Mouse (Mus musculus) retina, postnatal 1 day (tissue): Measurements from ENCODE around the gene 2310030G06Rik.
A peak's percentile ranks its signal among the peaks of the same experiment; 100 is the strongest.

Experiments
- DNase-seq: peaks from one replicate; pipeline ENCODE4 v3.0.0-alpha.2; 2012

2310030G06Rik gene

DNA sequence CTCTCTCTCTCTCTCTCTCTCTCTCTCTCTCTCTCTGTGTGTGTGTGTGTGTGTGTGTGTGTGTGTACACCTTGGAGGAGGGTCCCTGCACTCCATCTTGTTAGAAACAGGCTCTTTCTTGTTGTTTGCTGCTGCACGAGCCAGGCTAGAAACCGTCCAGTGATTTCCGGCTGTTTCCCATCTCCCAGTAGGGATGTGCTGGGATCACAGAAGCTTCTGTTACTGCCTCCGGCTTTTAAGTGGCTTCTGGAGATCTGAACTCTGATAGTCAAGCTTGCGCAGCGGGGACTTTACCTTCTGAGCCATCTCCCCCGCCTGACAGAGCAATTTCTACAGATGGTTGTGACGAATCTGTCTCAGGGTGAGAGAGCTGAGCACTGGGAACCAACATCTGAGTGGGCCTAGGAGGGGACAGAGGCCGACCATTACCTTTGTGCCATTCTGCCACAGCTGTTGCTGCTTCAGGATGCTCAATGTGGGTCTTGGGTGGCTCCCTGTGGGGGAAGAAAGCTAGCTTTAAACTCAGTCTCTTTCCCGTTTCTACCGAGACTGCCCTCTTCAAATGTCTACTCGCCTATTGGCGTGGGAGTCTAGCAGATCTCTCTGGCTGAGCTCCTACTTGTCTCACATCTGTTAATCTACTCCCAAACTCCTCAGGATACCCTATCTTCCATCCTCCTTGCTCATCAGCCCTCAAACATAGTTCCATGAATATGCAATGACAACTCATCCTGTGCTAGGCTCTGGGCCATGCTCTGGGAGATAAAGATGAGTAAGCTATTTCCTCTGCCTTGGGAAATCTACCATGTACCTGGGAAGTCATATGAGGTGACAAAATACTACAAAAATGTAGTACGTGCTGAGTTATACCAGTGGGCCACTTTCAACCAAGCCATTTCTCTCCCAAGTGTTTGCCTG lies 5.2 kb downstream of the 2310030G06Rik start:
- DNase-seq, result no peak

DNA sequence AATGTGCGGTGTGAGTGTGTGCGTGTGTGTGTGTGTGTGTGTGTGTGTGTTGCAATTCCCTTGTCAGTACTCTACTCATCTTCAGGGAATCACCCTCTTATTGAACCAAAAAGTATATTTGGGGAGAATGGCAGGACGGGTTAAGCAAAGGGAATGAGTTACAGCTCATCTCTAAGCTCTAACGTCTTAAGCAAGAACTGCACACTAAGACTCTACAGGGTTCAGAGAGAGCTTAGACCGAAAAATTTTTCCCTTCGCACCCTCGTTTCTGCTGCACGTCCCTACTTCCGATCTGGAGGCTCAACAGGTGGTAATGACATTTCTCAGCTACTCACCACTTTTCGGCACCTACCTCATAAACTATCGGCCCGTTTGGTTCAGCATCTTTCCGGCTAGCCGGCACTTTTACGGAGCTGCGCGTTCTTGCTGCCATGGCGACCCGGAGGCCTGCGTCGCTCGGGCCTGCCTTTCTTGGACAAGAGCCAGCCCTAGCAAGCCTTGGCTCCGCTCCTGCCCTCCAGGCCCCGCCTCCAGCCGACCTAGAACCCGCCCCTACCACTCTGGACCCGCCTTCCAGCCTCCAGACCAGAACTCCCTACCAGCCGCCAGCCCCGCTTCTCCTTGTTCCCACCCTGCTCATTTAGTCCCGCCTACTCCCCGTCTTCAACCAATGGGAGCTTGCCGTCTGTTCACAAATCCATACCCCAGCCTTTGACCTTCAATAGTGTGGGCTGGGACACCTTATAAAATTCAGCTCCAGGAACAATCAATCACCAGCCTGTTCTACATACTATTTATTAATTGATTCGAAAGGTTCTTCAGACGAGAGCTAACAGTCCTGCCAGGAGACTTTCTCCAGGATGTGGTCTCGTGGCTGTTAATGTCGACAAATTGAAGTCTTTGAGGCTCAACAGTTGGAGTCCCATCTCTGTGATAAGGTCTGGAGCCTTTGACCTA lies 7.1 kb downstream of the 2310030G06Rik start, which contains the start of gene Dixdc1:
TSS of gene Dixdc1 (minus strand) at position 604 of the 957 bp plus-strand sequence.
- peak; percentile 96 for DNase-seq

DNA sequence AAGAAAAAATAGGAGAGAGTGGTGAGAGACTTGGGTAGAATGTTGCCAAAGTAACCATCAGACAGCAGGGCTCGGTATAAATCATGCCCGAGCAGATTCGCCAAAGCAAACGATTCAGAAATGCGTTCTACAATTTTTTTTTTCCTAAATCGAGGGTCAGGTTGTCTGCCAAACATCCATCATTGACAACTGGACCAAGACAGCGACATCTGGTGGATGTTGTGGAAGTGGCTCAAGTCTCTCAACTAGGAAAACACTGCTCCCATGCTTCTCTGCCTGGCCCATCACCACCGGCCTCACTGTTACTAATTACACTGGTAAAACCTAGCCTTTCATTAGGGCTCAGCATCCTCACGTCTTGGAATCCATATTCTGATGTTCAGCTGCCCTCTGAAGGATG lies 11.3 kb downstream of the 2310030G06Rik start:
- DNase-seq, result peak; percentile 82

- no peak for DNase-seq
These were observed 13.8 kb downstream of the 2310030G06Rik start for GRCm38 (mm10) chr9:50732560-50732959.

DNA sequence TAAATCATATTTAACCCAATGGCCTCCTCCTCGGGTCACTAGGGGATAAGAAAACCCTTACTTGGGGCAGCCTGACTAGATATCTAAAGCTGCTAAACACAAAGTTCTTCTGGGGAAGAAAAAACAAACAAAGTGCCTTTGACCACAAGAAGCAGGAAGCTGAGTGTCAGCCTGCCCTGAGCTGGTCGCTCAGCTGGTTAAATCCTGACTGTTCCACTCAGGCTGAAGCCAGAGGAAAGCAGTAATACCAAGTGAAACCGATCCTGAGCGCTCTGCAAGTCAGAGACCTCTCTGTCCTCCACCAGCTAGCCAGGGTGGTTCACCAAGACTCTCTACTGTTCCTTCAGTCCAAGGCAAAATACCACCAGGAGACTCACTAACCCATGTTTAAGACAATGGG lies 16.7 kb downstream of the 2310030G06Rik start:
- no peak for DNase-seq

- peak; percentile 95 for DNase-seq
These were observed 18.2 kb downstream of the 2310030G06Rik start for GRCm38 (mm10) chr9:50727925-50728651.

- peak; percentile 54 for DNase-seq
These were observed 19.0 kb downstream of the 2310030G06Rik start for GRCm38 (mm10) chr9:50727171-50727924.

DNA sequence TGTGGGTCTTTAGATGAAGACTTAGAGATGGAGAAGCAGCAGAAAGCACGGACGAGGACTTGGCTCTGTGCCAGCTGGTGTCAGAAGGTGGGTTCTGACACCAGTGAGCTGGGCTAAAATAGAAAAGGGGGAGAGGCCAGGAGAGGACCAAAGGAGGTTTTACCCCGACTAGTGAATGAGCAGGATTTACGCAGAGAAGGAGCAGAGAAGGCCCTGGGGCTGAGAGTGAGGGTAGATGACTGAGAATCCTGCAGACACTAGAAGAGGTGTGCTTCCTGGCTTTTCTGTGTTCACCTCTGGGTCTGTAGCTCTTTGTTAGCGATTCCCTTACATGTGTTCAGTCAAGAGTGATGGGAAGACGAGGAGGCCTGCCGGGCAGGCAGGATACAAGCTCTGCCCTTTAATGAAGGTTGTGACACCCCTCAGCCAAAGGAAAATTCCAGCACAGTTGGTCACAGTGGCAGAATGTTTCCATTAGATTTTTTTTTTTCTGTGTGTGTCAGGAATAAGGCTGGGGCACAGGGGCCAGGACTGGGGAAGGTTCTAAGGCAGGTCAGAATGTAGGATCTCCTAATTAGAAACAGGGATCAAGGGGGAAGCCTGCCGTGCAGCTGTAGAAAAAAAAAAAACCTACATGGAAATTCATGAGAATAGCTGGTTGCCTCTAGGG lies 20.3 kb downstream of the 2310030G06Rik start:
- DNase-seq, result peak; percentile 42

GRCm38 (mm10) chr9:50724661-50725330 lies 21.5 kb downstream of the 2310030G06Rik start:
- peak; percentile 60 for DNase-seq

DNA sequence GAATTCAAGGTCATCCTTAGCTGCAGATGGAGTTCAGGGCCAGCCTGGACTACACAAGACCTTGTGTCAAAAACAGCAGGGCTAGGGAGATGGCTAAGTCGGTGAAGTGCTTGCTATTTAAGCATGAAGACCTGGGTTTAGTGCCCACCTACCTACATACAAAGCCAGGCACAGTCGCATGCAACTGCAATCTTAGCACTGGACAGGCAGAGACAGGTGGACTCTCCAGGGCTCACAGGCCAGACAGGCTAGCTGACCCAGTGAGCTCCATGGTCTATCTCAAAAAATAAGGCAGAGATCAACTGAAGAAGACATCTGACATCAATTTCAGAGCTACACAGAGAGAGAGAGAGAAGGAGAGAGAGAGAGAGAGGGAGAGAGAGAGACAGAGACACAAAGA lies 22.2 kb downstream of the 2310030G06Rik start:
- no peak for DNase-seq

GRCm38 (mm10) chr9:50723406-50723805 lies 22.9 kb downstream of the 2310030G06Rik start:
- DNase-seq, result no peak

DNA sequence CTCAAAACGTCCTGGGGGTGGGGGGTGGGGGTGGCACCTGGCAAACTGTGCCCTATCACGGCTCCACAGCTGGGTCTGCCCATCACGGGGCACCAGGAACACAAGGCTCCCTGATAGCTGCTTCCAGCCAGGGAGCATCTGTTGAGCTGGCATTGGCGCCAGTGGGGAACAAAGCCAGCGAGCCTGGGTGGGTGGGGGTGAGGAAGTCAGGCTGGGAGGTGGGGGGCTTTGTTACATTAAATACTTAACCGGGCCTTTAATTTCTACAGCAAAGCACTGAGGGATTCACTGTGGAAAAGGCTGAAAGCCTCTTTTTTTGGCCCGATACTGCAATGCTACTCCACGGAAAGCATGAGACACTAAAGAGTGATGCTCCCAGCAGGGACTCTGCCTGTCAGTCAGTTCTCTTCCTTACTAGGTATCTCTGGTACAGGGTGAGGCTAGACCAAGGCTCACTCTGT lies 23.9 kb downstream of the 2310030G06Rik start:
- DNase-seq, result no peak

DNA sequence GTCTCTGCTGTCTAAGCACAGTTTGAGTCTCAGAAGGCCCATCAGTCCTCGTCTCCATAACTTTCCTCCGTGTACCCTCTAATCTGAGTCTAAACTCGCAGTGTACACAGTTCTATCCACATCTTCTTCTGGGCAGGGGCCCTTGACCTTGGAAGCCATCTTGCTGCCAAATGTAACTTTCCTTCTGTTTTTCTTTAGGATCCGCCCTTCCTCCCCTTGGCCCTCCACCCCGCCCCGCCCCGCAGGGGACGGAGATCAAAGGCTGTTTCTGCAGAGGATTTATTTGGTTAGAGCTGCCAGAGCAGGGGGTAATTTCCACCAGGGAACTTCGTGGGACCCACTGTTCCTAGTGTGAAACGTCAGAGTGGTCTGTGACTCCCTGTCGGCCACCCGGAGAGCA lies 25.3 kb downstream of the 2310030G06Rik start:
- no peak for DNase-seq

DNA sequence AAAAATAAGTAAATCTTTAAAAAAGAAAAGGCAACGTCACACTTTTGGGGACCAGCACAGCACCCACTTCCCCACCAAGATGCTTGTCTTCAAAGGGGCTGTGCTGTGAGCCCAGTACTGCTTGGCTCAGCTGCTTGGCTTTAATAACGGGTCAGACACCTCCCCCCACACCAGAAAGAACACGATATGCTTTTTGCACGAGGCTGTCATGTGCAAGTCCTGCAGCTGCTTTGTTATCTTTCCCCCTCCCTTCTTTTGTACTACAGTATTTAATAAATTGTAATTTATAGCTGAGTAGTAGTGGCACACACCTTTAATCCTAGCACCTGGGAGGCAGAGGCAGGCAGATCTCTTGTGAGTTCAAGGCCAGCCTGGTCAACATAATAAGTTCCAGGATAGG lies 27.5 kb downstream of the 2310030G06Rik start:
- DNase-seq, result no peak

- no peak for DNase-seq
These were observed 32.1 kb downstream of the 2310030G06Rik start for GRCm38 (mm10) chr9:50714188-50714587.

DNA sequence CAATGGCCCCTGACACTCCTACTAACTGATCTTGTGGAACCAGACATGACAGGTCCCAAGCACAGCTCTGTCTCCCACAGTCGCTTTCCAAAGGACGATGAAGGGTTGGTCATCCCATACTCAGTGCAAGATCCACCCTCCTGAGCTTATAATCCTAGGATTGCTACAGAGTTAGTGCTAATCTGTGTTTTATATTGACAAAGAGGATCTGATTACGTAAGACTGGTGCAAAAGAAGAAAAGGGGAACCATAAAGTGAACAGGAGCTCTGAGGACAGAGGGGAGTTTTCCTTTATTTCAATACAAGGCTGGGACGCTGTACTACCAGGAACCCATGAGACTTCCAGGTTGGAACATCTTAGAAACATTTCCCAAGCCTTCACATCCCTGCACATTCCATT lies 35.0 kb downstream of the 2310030G06Rik start:
- no peak for DNase-seq

- DNase-seq, result peak; percentile 45
These were observed 37.2 kb downstream of the 2310030G06Rik start for GRCm38 (mm10) chr9:50709108-50709507.

DNA sequence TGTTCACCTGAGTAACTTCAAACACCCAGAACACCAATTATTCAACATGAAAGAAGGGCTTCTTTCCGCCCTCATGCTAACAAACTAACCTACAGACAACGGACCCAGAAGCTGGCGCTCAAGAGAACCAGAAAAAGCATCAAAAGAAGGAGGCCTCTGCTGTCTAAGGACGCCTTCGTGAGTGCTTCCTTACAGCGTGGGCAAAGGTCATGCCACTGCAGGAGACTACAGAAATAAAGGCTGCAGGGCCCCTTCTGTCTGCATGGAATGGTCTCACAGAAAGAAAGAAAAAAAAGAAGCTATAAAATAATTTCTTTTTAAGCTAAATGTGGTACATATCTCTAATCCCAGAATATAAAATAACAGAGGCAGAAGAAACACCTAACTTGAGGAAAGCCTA lies 41.4 kb downstream of the 2310030G06Rik start:
- DNase-seq, result no peak

- DNase-seq, result peak; percentile 35
These were observed 45.2 kb downstream of the 2310030G06Rik start for GRCm38 (mm10) chr9:50700921-50701691.
